Mouse (Mus musculus): Measurements from ENCODE around the gene Scd2.
"Not testable (repeated sequence)": the region's sequence is repeated elsewhere in the genome, so short reads cannot be mapped to it uniquely, and the experiment has no call there.

Gene Scd2

DNA sequence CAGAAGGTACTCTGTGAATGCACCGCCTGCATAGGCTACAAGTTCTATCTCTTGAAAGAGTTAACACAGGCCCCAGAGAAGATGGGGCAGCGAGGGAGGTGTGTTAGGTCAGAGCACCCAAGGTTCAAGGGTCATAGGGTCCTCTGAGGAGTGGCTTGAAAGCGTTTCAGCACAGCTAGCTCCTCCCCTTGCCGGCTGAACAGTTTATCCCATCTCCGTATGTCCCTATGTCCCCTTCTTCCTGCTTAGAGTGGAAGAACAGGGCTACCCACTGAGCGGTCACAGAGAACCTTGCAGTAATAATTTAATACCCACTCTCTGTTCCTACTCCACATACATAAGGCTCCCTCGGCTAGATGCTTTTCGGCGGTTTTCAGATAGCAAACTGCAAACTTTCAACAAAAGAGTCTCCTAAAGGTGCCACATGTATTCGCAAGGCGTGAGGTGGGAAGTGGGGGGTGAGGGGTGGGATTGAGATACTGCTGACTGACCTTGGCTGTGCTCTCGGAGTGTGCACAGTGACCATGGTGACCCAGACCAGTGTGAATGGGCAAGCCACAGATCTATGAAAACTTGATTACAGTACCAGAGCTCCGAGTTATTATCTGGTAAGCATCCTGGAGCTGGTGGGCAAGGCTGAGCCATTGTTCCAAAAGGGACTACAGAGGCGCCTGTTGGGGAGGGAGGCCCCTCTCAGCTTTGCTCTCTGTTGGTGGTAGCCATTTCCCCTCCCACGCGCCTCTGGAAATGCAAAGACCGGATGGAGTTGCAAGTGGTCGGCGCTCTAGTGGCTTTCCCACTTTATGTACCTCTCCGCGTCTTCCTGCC is at the start of gene Scd2:
Gene Scd2 (plus strand): TSS at position 734 of the 828 bp plus-strand sequence.
- DNase-seq: no peak

DNA sequence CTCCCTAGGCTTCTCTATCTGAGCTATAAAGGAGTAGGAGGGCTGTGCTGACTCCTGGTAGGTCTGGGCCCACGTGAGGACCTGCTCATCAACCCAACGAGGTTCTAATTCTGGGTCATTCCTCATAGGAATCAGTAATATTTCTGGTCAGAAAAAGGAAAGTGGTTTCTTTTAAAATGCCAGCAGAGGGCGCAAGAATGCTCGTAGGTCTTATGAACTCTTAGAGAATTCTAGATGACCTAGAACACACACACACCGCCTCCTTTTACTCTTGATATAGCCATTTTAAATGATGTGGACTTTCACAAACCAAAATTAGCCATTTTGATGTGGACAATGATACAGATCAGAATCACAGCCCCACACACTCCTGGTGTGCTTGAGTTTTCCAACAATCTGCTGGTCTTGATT is 47.7 kb upstream of the Scd2 start:
- peak in 1 of 2 experiments; percentile 53 for DNase-seq

DNA sequence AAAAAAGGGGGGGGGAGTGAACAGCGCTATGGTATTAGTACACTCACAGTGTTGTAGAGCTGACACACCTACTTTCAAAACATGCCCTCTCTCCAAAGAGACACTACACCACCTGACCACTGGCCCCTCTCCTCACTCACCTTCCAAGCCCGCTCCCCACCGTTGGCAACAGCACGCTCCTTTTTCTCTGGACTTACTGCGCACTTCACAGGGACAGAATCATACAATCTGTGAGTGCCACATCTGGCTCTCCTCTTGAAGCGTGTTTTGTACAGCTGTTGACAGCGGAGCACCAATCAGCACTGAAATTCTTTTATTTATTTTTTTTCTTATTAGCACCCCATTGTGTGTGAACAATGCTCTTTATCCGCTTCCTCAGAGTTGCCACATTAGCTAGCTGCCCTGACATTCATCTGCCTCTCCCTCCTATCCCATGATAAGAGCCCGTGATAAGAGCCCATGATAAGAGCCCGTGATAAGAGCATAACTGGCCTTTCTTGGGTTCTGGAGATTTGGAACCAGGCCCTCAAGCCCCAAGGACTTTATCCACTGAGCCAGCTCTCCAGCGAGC is 47.0 kb upstream of the Scd2 start:
- DNase-seq: peak; percentile 28 to 41

DNA sequence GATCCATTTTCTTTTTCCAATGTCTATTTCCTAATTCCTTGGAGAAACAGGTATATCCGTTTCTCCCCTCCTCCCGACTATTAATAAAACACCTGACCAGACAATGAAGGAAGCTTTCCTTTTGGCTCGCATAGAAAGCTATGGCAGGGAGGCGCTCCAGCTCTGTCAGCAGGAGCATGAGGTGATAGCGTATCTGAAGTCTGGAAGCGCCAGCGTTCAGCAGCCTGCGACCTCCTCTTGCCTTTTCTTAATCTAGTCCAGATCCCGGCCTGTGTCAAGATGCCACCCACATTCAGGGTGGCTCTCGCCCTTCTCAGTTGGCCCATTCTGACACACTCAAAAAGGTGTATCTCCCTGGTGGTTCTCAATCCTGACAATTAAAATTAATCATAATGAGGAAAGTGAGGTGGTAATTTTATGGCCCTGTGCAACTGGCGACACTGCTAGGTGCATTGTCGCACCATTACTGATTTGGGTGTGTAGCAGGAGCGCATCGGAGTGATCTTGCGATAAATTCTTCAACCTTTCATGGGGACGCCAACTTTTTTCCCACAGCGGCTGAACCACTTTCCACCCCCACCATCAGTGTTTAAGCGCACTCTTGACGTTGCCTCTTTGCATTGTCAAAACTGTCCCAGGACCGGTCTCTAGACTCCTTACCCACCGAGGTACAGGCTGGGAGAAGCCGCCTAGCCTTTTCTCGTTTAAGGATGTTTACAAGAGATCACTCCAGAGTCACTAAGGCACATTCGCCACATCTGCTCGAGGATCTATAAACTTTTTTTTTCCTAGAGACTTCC is 46.0 kb upstream of the Scd2 start:
- DNase-seq: peak in 1 of 2 experiments; percentile 8

DNA sequence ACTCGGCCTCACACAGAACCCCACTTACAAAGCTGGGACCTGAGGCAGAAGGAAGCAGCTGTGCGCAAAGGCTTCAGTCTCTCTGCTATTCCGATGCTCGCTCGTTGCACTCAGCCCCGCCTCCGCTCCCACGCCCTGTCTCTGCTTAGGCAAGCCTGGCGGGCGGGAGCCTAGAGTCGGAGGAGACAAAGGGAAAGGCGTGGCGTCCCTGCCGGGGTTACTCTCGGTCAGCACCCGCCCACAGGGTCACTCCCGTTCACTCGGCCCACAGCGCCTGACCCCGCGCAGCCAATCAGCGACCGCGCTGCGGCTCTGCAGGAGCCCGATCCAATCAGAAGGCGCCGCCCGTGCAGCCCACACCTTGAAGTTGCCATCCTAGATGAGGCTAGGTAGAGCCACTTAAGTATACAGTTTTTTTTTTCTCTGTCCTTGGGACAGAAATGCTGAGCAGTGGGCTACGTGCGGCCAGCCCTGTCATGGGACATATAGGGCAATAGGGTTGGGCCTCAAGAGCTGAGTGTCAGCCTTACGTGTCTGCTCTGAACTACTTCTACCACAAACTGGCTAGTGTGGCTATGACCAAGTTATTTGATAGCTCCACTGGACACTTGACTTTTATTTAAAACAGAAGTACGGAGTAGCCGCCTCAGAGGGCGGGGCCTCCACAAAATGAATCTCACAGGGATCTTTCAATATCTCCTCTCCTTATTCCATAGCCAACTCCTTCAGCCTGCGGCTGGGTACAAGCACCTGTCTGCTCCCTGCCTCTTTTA is 45.2 kb upstream of the Scd2 start:
- DNase-seq: peak; percentile 97 to 98

DNA sequence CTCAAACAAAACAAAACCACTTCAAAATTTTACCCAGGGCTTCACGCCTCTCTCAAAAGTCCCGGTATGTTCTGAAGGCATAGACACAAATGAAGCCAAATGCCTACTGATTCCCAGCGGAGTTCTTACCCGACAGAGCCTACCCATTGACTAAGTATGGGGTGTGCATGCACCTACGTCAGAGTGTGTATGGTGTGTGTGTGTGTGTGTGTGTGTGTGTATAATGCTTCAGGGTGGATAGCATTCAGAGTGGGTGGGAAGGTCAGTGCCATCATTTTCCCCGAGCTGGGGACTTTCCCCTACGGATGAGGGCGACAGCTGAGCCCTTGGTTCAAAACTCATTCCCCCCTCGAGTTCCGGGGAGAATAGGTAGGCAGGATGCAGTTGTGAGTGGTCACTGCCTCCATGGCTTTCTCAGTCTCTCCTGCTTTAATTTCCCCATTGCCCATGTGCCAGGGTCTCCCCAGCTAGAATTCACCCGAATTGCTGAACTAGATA is 44.6 kb upstream of the Scd2 start:
- no peak for DNase-seq

DNA sequence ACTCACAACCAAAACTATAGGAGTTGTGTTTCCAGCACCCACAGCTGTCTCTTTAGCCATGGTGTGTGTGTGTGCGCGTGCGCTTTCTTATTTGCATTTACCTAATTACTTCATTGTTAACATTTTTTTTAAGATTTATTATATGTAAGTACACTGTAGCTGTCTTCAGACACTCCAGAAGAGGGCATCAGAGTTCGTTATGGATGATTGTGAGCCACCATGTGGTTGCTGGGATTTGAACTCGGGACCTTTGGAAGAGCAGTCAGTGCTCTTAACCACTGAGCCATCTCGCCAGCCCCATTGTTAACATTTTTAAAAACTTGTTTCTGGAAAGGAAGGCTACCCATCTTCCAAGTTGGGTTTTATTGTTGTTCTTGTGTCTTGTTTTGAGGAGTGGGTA is 42.3 kb upstream of the Scd2 start:
- not testable (repeated sequence) for DNase-seq

DNA sequence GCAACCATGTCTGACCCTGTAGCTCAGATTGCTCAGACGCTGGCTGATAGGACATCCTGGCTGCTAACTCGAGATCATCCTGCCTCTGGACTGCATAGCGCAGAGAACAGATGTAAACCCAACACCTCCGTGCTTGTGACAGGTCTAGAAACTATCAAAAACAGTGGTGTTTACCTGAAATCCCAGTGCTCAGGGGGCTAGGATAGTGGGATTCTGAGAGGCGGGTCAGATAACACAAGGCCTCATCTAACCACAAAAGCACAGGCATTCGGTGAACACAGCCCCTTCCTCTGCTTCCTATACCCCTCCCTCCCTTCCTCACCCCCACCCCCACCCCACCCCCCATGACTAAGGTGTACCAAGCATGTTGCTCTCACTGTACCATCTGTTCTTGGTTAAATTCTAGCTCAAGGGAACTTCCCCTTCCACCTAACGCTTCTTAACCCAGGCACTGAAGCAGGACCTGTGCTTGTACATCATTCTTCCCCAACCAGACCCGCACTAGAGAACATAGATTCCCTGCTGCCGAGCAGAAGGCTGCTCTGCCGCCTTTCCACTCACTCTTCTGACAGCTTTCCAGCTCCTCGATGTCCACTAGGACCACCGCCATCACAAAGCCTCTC is 41.4 kb upstream of the Scd2 start:
- DNase-seq: no peak

DNA sequence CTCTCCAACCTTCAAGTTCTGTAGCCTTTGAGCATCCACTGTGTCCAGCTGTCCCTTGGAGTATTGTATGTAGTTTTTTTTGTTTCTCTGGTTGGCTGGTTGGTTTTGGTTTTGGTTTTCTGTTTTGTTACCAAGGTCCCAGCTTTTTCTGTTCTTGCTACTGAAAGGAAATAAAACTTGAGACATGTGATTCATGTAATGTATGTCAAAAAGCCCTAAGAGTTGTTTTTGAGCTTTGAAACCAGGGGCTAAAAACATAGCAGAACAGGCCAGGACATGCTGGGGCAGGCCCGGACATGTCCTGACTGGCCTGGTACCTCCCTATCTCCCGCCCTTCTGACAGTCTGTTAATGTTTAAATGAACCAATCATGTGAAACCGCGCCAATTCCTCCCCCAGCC is 39.4 kb upstream of the Scd2 start:
- not testable (repeated sequence) for DNase-seq

DNA sequence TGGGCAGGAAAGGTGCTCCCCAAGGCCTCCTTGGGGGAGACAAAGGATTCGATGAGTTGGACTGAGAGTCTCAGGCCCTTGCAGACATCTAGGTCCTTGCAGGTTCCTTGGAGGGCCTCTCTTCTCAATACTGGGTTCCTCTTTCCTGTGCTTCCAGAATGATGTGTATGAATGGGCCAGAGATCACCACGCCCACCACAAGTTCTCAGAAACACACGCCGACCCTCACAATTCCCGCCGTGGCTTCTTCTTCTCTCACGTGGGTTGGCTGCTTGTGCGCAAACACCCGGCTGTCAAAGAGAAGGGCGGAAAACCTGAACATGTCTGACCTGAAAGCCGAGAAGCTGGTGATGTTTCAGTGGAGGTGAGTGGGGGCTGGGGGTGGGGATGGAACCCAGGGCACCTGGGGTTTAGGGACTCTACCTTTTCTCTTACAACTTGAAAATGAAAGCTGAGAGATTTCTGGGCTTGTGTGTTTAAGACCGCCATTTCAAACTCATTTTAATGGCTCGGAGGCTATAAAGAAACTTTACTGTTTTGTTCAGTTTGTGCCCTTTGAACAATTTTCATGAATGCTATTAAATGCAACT is 36.0 kb upstream of the Scd2 start:
- DNase-seq: no peak

DNA sequence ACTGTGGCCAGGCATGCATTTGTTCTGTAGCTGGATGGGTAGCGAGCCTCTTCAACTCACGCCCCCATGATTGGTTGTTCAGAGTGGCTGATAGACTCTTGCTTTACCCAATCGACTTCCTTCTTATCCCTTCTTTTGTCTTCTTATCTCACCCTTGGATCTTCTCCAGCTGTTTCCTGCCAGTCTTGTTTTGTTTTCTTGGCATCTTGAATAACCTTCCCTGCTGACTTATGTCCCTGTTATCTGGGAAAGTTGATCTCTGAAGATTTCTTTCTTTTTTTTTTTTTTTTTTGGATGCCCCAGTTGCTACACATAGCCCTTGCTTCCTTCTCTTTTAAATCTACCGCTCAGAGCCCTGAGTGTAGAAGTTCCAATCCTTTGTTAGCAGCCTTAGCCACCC is 34.0 kb upstream of the Scd2 start:
- DNase-seq: no peak

DNA sequence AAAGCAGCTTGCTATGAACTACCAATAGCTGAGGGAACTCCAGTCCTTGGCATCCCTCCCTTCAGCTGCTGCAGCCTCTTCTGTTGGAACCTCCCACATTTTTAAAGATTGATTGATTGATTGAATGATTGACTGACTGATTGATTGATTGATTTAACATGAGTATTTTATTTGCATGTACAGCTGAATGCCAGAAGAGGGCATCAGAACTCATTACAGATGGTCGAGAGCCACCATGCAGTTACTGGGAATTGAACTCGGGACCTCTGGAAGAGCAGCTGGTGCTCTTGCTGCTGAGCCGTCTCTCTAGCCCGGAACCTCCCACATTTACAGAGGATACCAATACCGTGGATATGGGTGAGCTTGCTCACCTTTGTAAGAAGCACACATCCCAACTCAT is 33.0 kb upstream of the Scd2 start:
- no peak for DNase-seq

DNA sequence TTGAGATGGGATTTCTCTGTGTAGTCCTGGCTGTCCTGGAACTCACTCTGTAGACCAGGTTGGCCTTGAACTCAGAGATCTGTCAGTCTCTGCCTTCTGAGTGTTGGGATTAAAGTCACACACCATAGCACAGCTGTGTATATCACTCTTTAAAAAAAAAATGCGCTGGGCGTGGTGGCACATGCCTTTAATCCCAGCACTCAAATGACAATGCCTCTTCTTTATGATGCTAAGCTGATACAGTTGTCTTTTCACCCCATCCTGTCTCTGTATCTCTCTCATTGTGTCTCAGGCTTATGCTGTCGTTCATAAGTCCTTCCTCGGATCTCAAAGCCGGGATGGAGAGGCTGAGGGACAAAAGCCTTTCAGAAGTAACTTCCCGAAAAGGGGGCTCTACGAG is 31.7 kb upstream of the Scd2 start:
- DNase-seq: no peak

DNA sequence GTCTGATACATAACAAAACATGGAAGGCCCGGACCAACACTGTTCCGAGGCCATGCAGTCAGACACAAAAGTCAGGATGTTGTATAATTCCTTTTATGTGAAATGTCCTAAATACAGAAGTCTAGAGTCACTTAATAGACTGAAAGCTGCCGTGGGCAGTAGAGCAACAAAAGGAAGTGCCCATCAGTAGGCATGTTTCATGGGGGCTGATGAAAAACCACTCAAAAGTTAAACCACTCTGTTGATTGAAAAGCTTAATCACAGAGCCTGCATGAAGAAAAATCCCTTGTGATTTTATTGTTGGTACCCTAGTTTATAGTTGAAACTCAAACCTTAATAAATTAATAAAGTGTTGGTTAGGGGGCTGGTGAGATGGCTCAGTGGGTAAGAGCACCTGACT is 29.9 kb upstream of the Scd2 start:
- no peak for DNase-seq

DNA sequence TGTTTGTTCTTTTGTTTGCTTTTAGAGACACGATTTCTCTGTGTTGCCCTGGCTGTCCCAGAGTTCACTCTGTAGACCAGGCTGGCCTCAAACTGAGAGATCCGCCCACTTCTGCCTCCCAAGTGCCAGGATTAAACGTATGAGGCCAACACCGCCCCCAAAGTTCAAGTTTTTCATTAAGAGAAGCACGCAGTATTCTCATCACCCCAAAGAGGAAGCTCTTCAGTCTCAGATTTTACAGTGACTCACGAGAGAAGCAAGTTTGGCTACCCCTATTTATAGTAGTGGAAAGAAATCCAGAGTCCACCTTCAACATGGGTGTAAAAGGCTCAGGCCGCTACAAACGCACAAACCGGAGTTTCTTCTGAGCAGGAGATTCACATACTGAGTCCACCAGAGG is 29.2 kb upstream of the Scd2 start:
- DNase-seq: no peak

DNA sequence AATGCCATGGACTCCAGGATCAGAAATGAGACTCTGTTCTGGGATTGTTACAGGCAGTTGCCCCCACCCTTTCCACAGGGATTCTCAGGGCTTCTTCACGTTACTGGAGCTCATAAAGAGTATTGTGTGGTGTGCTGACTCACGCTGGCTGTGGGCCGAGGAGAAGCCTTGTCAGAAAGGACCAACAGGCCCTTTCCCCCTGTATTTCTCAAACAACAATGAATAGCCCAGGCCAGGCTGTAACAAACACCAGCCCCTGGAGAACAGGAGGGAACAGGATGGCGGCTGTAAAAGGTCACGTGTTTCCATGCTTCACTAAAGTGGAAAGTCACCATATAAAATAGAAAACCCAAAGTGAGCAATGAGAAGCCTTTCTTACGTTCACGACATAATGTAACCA is 28.2 kb upstream of the Scd2 start:
- DNase-seq: no peak

DNA sequence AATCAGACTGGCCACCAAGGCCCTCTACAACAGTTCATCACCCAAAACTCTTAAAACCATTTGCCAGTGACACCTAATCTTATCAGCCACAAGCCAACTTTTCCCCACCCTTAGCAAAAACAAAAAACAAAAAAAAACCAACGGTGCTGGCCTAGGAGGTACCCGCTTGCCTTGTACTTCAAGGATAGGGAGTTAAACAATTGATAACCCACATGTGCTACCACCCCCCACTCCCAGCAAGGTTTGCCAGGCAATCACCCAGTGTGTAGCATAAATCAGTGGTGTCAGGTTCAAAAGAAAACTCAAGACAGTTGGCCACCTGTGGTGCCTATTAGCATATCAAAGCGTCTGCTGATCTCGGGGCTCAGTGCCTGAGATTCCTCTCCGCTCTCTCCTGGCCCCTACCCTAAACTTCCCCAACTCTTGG is 27.6 kb upstream of the Scd2 start:
- DNase-seq: no peak

DNA sequence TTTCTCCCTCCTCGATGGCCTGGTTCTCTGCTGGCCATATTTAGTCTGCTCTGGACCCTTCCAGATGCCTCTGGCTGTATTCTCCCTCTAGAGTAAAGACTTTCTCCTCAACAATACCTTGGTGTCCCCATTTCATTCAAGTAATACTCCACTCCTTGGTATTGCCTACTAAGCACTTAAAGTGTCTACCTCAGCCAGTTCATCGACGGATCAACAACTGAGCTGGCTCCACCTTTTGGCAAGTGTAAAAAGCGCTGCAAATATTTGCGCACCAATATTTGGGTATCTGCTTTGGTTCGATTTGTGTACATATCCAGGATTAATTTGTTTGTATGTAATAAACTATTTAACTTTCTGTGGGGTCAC is 27.0 kb upstream of the Scd2 start:
- no peak for DNase-seq

DNA sequence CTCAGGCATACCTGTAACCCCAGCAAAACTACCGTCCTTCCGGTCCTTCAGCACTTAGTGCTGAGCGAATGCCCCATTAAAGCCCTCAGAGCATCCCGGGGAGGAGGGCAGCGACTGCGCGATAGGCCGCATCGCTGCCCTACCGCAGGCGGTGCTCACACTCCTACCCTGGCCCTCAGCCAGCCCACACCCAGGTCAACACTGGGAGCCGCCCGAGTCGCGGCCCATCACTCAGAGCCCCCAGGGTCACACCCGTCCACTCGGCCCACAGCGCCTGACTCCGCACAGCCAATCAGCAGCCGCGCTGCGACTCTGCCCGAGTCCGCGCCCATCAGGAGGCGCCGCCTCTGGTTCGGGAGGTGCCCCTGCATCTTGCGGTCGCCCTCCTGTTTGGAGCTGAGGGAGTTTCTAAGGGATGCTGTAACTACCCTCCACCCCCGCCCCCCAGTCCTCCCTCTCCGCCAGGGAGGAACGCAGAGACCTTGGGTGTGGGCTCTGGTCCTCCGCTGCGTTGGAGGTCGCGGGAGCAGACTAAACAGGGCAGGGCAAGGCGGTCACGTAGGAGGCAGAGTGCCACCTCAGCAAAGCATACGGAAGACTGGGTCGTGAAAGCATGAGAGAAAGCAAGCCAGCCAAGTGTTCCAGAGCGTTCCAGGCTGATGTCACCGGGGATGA is 26.5 kb upstream of the Scd2 start:
- DNase-seq: peak; percentile 94 to 96

DNA sequence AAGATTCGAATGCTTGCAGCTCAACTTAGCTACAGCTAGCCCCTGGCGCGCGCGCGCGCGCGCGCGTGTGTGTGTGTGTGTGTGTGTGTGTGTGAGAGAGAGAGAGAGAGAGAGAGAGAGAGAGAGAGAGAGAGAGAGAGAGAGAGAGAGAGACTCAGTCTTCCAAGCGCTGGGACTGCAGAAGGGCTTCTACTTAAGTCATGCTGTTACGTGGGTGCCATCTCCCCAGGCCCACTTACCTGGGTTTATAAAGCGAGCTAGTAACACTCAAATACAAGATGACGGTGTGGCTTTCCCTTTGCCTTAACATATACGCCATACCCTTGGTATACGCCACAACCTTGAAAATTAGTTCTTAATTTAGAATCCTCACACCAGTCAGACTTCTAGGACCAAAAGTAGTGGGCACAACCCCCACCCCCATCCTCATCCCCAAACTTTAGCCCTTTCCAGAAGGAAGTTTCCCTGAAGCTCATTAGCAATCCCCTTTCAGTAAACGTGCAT is 25.9 kb upstream of the Scd2 start:
- DNase-seq: no peak

DNA sequence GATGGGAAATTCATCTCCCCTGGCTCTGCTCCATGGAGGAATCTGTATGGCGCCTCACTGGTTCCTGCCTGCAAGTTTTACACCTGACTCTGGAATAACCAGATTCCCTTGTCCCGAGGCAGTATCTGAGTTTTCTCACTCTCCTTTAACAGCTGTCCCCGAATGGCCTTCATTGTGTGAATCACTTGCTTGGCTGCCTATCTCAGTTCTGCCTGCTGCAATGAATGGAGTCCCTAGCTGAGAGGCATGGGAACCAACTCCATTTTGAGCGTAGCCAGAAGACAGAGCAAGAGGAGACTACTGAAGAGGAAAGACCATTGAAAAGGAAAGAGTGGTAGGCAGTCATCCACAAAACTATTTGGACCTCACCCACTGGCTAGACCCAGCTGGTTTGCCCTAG is 19.8 kb upstream of the Scd2 start:
- no peak for DNase-seq

Measured in lung, adult 18-20 months (tissue).